Mouse (Mus musculus) cerebellum, adult 2 months (tissue): ENCODE measurements around the gene Vgf.

Experiments
- CTCF ChIP-seq: fragments of 200-500 bp; IDR thresholded peaks from 2 replicates; pipeline ENCODE4 v1.5.1; 2011; ENCODE audit warnings: low read depth, mild to moderate bottlenecking, control low read depth, low read length, moderate library complexity, borderline replicate concordance; ENCODE audit not compliant: insufficient read depth
- POLR2A ChIP-seq: fragments of 200-500 bp; IDR thresholded peaks from 2 replicates; pipeline ENCODE4 v1.6.1; 2011; ENCODE audit warnings: low read length, control low read depth, borderline replicate concordance; ENCODE audit not compliant: insufficient read depth

- TF ChIP-seq POLR2A (no peak), CTCF (no peak)
Observed at GRCm38 (mm10) chr5:136989801-136990200, 36.4 kb upstream of the Vgf start.
